Mouse (Mus musculus) midbrain, embryonic 10.5 days (tissue): ENCODE data around the gene Il33. TPM values are rescaled to one million over a fixed set of nuclear protein-coding genes. Genes with fewer than 3 reads are reported as not detected.

Experiments used
- DNase-seq: peaks from one replicate; pipeline ENCODE4 v3.0.0-alpha.2; 2017; ENCODE audit warnings: low spot score
- H3K27ac ChIP-seq: fragments of 300-500 bp; sonication (generic); replicated peaks from 2 replicates; pipeline ENCODE4 v1.5.1; 2016; ENCODE audit warnings: mild to moderate bottlenecking
- H3K27me3 ChIP-seq: fragments of 300-500 bp; sonication (generic); 2 replicates; pipeline ENCODE4 v1.6.1; 2016; ENCODE audit warnings: low read depth, mild to moderate bottlenecking; ENCODE audit not compliant: poor library complexity, severe bottlenecking
- H3K36me3 ChIP-seq: fragments of 300-500 bp; sonication (generic); 2 replicates; pipeline ENCODE4 v1.6.1; 2016; ENCODE audit warnings: mild to moderate bottlenecking, moderate library complexity
- H3K4me1 ChIP-seq: fragments of 300-500 bp; sonication (generic); 2 replicates; pipeline ENCODE4 v1.6.1; 2016
- H3K4me3 ChIP-seq: fragments of 300-500 bp; sonication (generic); 2 replicates; pipeline ENCODE4 v1.5.1; 2016; ENCODE audit warnings: mild to moderate bottlenecking, moderate library complexity
- H3K9me3 ChIP-seq: fragments of 300-500 bp; sonication (generic); replicated peaks from 2 replicates; pipeline ENCODE4 v1.6.1; 2016; ENCODE audit warnings: mild to moderate bottlenecking
- WGBS: fragments of 180-500 bp; shearing (Covaris S2); methylation state at CpG from one replicate; pipeline ENCODE4 v1.1.7; 2016; 5-methylcytosine and 5-hydroxymethylcytosine counted together
- polyA plus RNA-seq: library from polyadenylated mRNA; unstranded; fragments of >200 nt; fragmentation: Nextera tagmentation; extraction: Ambion mirVana; gene quantifications from 2 replicates; pipeline ENCODE4 v1.2.1, GENCODE M21; 2016

Il33 gene
- polyA plus RNA-seq, 1 experiment from 2014 or later = 0.60 TPM

DNA sequence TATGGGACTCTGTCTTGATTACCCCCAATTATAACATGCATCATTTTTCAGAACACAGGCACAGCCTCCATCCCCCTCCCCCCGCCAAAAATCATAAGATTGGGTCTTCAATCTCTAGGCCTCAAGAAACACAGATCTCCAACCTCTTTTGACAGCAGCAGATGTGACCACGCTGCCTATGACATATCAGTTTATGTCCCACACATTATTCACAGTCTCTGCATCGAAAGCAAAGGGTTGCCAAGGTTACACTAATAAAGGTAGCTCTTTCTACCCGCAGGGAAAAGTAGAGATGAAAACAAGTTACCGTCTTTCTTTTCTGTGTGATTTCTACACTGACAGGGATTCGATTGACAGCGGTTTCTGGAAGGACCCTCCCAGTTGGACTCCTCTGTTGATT, 29.9 kb upstream of the Il33 start:
- DNase-seq = no peak
- peaks cover 8% of the 10 kb centered on the region; the same call in 1 of the 2 replicates for H3K9me3 ChIP-seq
- no peaks in the 10 kb centered on the region for H3K27me3 ChIP-seq
- peaks cover 5% of the 10 kb centered on the region; the same call in 1 of the 2 replicates for H3K4me1 ChIP-seq
- 84% methylated on average over 7 of the region's 7 CpGs for WGBS
- no peak overlapping the region for H3K4me3 ChIP-seq
- no peak overlapping the region for H3K27ac ChIP-seq
- no peaks in the 10 kb centered on the region for H3K36me3 ChIP-seq

DNA sequence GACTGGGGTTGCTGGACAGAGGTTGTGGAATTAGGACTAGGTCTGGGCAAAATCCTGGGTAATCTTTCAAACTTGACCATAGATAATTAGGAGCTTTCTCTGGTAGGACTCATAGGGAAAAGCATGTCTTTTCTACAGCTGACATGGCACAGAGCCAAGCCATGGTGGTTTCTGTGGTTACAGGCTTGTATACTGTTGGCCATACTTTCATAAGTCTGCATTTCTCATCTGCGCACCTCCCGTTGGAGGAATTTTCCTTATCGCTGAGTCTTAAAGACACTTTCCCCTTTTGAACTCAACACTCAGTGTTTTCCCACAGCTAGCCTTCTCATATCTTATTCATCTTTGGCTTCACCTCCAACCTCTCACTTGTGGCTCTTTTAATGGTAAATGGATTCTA, 24.6 kb upstream of the Il33 start:
- H3K27me3 ChIP-seq = no peaks in the 10 kb centered on the region
- DNase-seq = no peak
- WGBS = 98% methylated on average over 3 of the region's 3 CpGs

DNA sequence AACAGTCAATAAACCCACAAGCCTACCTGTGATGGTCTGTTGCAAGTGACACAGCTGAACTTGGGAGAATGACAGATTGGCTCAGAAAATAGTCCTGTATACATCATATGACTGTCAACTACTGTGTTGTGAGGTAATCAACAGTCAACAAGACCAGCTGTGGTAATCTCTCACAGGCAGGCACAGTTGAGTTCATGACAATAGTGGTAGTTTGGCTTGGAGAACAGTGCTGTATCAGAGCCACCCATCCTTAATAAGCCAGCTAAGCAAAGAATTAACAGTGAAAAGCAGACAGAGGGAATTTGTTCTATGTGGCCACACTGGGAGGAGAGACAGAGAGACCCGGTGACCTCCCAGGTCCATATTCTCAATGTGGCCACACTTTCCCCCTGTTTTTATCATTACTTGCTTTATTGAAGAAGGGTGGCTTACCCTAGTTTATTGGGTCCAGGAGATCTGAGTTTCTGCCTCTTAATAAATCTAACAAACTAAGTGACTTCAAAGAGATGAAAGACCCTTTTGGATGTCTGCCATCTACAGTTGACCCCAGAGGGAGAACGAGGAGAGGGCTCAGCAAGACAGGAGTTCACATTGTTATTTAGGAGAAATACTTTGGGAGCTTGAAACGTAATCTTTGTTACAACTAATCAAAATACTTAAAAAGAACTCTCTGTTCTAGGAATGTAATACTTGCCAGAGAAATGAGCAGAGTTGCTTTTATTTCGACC, 22.4 kb upstream of the Il33 start:
- H3K4me1 ChIP-seq = no peaks in the 10 kb centered on the region
- no peaks in the 10 kb centered on the region for H3K27me3 ChIP-seq
- H3K9me3 ChIP-seq = peaks cover 9% of the 10 kb centered on the region; the same call in 1 of the 2 replicates
- H3K36me3 ChIP-seq = no peaks in the 10 kb centered on the region
- H3K27ac ChIP-seq = no peak overlapping the region
- DNase-seq = no peak
- H3K4me3 ChIP-seq = no peak overlapping the region
- 87% methylated on average over 4 of the region's 4 CpGs for WGBS

More for the DNA sequence above, 24.6 kb upstream of the Il33 start:
- H3K36me3 ChIP-seq = no peaks in the 10 kb centered on the region
- H3K4me1 ChIP-seq = no peaks in the 10 kb centered on the region
- H3K9me3 ChIP-seq = peaks cover 9% of the 10 kb centered on the region; the same call in 1 of the 2 replicates
- H3K27ac ChIP-seq = no peak overlapping the region
- no peak overlapping the region for H3K4me3 ChIP-seq

DNA sequence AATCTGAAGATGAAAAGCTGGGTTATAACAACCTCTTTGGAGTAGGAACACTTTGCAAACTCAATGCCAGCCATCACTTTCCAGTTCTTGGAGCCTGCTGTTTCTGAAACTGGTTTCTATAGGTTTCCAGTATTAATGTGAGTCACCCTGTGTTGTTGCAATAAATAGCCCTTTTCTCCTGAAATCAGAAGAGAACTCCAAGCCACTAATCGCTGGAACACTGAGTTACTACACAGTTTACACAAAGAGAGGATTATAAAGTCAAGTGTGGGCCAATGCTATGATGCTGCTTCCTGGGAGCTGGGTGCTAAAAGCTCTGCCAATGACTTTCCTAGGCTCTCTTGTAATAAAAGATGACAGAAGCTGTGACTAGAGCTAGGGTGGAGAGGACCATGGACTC, 19.0 kb upstream of the Il33 start:
- no peak for DNase-seq
- WGBS = 74% methylated on average over 1 of the region's 1 CpGs
- Histone ChIP-seq H3K27me3 (no peaks in the 10 kb centered on the region), H3K9me3 (no peaks in the 10 kb centered on the region), H3K4me1 (no peaks in the 10 kb centered on the region), H3K36me3 (no peaks in the 10 kb centered on the region), H3K27ac (no peak overlapping the region), H3K4me3 (no peak overlapping the region)

DNA sequence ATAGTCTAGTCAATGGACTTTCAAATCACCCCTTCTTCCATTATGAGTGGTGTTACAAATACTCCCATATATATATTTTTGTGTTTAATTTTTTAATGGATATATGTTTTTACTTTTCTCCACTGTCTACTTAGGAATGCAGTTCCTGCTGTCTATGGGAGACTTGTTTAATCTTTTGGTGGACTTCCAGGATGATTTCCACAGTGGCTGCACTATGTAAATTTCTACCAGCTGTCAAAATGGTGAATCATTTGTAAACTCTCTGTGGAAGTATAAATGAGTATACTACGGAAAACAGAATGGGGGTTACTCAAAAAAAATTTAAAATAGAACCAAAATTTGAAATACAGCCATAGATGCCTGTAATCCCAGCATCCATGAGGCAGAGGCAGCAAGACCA, 15.7 kb upstream of the Il33 start:
- no peak for DNase-seq
- no peak overlapping the region for H3K4me3 ChIP-seq
- 78% methylated on average over 1 of the region's 1 CpGs for WGBS
- no peaks in the 10 kb centered on the region for H3K9me3 ChIP-seq
- H3K27me3 ChIP-seq = no peaks in the 10 kb centered on the region
- H3K27ac ChIP-seq = no peak overlapping the region
- H3K36me3 ChIP-seq = no peaks in the 10 kb centered on the region
- H3K4me1 ChIP-seq = no peaks in the 10 kb centered on the region

DNA sequence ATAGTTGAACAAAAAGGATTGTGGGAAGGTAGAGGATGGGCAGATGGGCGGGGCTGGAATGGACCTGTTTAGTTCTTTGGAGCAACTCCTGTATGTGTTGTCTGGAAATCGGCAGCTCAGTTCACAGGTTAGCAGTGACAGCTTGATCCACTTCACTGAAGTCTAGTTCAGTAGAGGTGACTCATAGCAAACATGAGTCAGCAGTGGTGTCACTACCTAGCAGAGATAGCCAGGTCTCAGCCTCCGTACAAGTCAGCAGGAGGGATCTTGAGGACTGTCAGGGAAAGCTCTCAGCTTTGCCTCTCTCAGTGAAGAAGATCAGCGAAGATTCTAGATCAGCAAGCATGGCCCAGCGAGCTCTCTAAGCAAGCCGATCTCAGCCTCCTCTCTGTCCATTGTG, 13.0 kb upstream of the Il33 start:
- Histone ChIP-seq H3K4me1 (no peaks in the 10 kb centered on the region), H3K9me3 (no peaks in the 10 kb centered on the region), H3K27ac (no peak overlapping the region), H3K4me3 (no peak overlapping the region), H3K36me3 (no peaks in the 10 kb centered on the region), H3K27me3 (no peaks in the 10 kb centered on the region)
- WGBS = 85% methylated on average over 6 of the region's 6 CpGs
- DNase-seq = no peak

DNA sequence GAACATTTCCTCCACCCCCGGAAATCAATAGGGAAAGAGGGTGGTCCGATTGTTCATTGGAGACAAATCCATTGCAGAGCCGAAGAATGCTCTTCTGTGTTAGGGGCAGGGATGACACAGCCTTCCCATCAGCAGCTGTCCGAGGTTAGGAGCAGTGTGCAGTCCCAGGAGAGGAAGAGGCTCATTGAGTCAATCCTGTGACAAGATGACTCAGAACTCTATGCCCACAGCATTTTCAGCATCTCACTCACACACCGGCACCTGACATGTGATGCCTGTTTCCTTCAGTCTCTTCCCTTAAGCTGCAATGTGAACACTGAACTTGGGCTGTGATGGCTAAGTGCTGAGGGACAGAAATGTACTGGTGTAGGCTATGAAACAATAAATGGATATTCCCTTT, 7.5 kb upstream of the Il33 start:
- Histone ChIP-seq H3K27ac (no peak overlapping the region), H3K4me3 (no peak overlapping the region), H3K4me1 (no peaks in the 10 kb centered on the region), H3K9me3 (no peaks in the 10 kb centered on the region), H3K36me3 (no peaks in the 10 kb centered on the region), H3K27me3 (no peaks in the 10 kb centered on the region)
- 81% methylated on average over 5 of the region's 5 CpGs for whole genome bisulfite sequencing
- no peak for DNase-seq

DNA sequence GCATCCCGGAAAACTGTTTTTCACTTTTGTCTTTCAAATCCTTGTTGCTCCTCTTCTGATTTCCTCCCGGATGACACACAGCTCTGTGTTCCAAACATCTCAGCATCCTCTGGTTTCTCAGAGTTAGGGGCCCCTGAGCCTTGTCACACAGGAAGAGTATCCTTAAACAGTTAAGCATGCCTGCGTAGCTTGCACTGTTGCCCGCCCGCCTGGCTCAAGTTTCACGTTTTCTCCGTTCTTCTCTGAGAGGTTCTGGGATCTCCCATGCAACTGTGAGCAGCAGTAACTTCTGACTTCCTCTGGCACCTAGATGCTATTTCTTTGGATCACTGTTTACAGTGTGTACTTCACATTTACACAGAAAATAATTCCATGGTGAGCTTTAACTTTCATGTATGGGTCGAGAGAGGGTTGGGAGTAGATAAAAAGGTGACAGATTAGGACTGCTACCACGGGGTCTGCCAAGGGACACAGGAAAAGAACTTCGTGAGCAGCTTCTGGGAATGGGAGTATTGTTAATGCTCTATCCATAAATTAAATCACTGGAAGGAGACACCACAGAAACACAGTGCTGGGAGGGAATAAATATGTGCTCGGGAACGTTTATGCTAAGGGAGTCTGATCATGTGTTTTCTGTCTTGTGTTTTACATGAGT, 1.3 kb downstream of the Il33 start:
- WGBS = 81% methylated on average over 12 of the region's 12 CpGs
- no peaks in the 10 kb centered on the region for H3K27me3 ChIP-seq
- no peaks in the 10 kb centered on the region for H3K9me3 ChIP-seq

DNA sequence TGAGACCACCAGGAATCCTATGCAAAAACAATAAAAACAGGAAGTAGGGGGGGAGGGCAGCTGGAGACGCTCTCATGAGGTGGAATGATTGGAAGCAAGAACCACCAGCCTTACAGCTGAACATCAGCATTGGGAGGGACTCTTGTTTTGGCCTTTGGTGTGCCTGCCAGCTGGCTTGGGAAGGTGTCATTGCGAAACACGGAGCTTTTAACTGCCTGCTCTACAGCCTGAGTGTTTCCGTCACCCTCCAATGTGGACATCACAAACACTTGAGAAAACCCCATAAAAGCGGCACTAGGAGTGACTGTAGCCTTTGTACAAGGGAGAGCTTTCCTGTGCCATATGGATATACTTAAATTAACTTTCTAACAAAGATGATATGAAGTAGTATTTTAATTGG, 5.4 kb downstream of the Il33 start:
- Histone ChIP-seq H3K27ac (no peak overlapping the region), H3K36me3 (no peaks in the 10 kb centered on the region), H3K9me3 (no peaks in the 10 kb centered on the region), H3K27me3 (no peaks in the 10 kb centered on the region), H3K4me1 (no peaks in the 10 kb centered on the region), H3K4me3 (no peak overlapping the region)
- 82% methylated on average over 5 of the region's 5 CpGs for WGBS
- no peak for DNase-seq

More for the DNA sequence above, 1.3 kb downstream of the Il33 start:
- Histone ChIP-seq H3K4me1 (no peaks in the 10 kb centered on the region), H3K27ac (no peak overlapping the region), H3K36me3 (no peaks in the 10 kb centered on the region), H3K4me3 (no peak overlapping the region)
- no peak for DNase-seq

DNA sequence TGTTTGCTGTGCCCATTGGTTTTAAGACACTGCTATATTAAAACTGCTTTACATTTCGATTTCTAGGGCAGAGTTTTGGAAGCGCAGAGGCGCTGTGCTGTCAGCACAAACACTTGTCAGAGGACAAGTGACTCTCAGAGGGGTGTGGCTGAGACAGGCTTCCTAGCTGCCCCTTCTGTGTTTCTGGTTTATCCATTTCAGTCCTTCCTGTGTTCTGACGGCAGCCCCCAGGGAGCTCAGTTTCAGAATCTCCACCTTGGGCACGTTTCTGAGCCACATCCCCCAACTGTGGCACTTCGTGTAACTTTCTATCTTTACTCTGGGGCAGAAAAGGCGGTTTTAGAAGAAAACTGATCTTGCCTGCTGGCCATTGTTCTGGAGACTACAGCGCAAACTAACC, 12.5 kb downstream of the Il33 start:
- H3K9me3 ChIP-seq = no peaks in the 10 kb centered on the region
- no peak for DNase-seq
- no peaks in the 10 kb centered on the region for H3K27me3 ChIP-seq
- no peaks in the 10 kb centered on the region for H3K36me3 ChIP-seq
- no peak overlapping the region for H3K27ac ChIP-seq
- no peak overlapping the region for H3K4me3 ChIP-seq
- no peaks in the 10 kb centered on the region for H3K4me1 ChIP-seq
- 66% methylated on average over 8 of the region's 8 CpGs for WGBS

DNA sequence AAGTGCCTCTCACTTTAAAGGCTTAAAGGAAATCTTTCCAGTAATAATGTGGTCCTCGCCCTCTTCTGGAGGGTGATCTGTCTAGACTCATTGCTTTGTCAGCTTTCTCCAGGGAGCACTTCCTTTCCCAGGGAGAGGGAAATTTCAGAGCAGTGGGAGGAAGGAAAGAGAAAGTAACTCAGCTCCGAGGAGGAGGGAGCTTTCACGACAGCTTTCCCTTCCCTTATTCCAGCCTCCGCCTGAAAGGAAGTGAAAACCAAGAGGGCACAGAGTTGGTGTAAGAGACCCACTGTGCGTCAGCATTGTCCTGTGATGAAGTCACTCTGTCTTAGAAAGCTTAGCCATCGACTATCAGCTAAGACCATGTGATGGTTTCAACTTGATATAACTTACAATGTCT, 15.3 kb downstream of the Il33 start:
- Histone ChIP-seq H3K27ac (no peak overlapping the region), H3K4me3 (no peak overlapping the region), H3K4me1 (no peaks in the 10 kb centered on the region), H3K9me3 (no peaks in the 10 kb centered on the region), H3K36me3 (no peaks in the 10 kb centered on the region), H3K27me3 (no peaks in the 10 kb centered on the region)
- DNase-seq = no peak
- WGBS = 62% methylated on average over 6 of the region's 6 CpGs

DNA sequence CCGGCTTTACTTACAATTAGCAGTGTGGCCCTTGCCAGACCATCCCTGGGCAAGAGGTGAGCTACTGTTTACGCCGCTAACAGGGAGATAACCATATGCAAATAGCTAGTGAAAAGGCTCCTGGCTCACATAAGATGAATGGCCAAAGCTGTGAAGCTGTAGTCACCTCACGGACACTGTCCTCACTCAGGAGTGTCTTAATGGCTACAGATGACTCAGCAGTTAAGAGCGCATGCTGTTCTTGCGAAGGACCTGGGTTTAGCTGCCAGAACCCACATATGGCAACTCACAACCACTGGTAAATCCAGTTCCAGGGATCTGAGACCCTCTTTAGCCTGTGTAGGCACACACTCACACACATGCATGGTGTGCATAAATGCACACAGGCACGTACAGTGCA, 16.3 kb downstream of the Il33 start:
- 76% methylated on average over 7 of the region's 7 CpGs for WGBS
- H3K27ac ChIP-seq = no peak overlapping the region
- no peak for DNase-seq
- H3K4me1 ChIP-seq = peaks cover 9% of the 10 kb centered on the region
- no peaks in the 10 kb centered on the region for H3K27me3 ChIP-seq
- H3K9me3 ChIP-seq = no peaks in the 10 kb centered on the region
- H3K36me3 ChIP-seq = no peaks in the 10 kb centered on the region
- H3K4me3 ChIP-seq = no peak overlapping the region

DNA sequence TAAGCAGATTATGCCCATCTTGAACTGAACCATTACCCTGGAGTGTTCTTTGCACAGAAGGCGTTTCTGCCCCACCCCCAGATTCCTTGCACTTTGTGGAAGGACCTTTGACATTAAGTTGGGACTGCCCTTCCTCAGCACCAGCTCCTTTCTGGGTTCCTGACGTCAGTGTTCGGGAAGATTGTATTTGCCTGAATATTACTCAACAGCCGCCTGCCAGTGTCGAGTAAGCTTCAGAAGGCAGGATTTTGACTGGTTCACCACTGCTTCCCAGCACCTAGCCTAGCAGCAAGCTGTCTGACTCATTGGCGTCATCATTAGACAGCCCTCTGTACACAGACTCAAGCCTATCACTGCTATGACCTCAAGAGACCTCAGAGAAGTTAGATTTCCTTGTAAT, 17.4 kb downstream of the Il33 start:
- H3K9me3 ChIP-seq = no peaks in the 10 kb centered on the region
- no peak for DNase-seq
- H3K27ac ChIP-seq = no peak overlapping the region
- peaks cover 21% of the 10 kb centered on the region for H3K4me1 ChIP-seq
- H3K4me3 ChIP-seq = no peak overlapping the region
- H3K27me3 ChIP-seq = no peaks in the 10 kb centered on the region
- 72% methylated on average over 6 of the region's 6 CpGs for WGBS
- no peaks in the 10 kb centered on the region for H3K36me3 ChIP-seq
